Mouse (Mus musculus) cerebellum, adult 2 months (tissue): ENCODE data around the gene Nucks1. TPM values are rescaled to one million over a fixed set of nuclear protein-coding genes. Genes with fewer than 3 reads are reported as not detected.
"Not testable (repeated sequence)": the region's sequence is repeated elsewhere in the genome, so short reads cannot be mapped to it uniquely, and the experiment has no call there.

Experiments
- DNase-seq, 2 experiments: peaks; one replicate each; pipeline ENCODE4 v3.0.0; 2021
- H3K27ac ChIP-seq: fragments of 200-500 bp; 2 replicates; pipeline ENCODE4 v1.5.1; 2012; ENCODE audit warnings: low read length, control low read depth, inconsistent platforms; ENCODE audit not compliant: insufficient read depth
- H3K27me3 ChIP-seq: fragments of 200-500 bp; 2 replicates; pipeline ENCODE4 v1.6.1; 2012; ENCODE audit warnings: inconsistent platforms, mild to moderate bottlenecking, low read length, moderate library complexity; ENCODE audit not compliant: control insufficient read depth, insufficient read depth
- H3K4me1 ChIP-seq: fragments of 200-500 bp; 2 replicates; pipeline ENCODE4 v1.6.1; 2011; ENCODE audit warnings: low read length; ENCODE audit not compliant: control insufficient read depth, insufficient read depth
- H3K4me3 ChIP-seq: fragments of 200-500 bp; replicated peaks from 2 replicates; pipeline ENCODE3; 2011; ENCODE audit warnings: mild to moderate bottlenecking, low read depth, low read length, control low read depth; ENCODE audit not compliant: insufficient read depth
- CTCF ChIP-seq: fragments of 200-500 bp; IDR thresholded peaks from 2 replicates; pipeline ENCODE4 v1.5.1; 2011; ENCODE audit warnings: low read depth, mild to moderate bottlenecking, control low read depth, low read length, moderate library complexity, borderline replicate concordance; ENCODE audit not compliant: insufficient read depth
- POLR2A ChIP-seq: fragments of 200-500 bp; IDR thresholded peaks from 2 replicates; pipeline ENCODE4 v1.6.1; 2011; ENCODE audit warnings: low read length, control low read depth, borderline replicate concordance; ENCODE audit not compliant: insufficient read depth
- WGBS: fragments of 180-500 bp; shearing (Covaris S2); methylation state at CpG from one replicate; pipeline ENCODE4 v1.1.7; 2018; 5-methylcytosine and 5-hydroxymethylcytosine counted together
- polyA plus RNA-seq: library from polyadenylated mRNA; depleted of rRNA; stranded (reverse); fragments of >200 nt; gene quantifications from 2 replicates; pipeline ENCODE4 v1.2.3, GENCODE M21; 2012

Nucks1 gene
- polyA plus RNA-seq, 1 experiment: 49.5 TPM

DNA sequence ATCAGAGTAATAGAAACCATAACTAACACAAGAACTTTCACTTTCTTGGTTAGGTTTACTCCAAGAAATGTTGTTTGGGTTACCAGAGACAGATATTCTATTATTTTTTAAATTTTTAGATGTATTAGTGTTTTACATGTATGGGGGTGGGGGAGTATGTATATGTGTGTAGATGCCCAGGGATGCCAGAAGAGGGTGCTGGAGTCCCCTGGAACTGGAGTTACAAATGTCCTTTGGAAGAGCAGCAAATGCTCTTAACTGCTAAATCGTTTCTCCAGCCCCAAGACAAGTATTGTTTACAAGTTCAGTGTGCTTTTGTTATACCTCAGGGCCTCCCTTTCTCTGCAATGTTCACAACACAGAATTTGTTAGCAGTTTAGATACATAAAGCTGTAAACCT lies 4.8 kb upstream of the Nucks1 start:
- DNase-seq: no peak
- Histone ChIP-seq H3K27ac (no peak overlapping the region), H3K4me1 (no peaks in the 10 kb centered on the region), H3K4me3 (no peak overlapping the region), H3K27me3 (no peaks in the 10 kb centered on the region)
- TF ChIP-seq CTCF: peak; percentile 35; the same call in 1 of the 2 replicates
- TF ChIP-seq POLR2A: no peak
- 7% methylated on average over 1 of the region's 1 CpGs for WGBS

DNA sequence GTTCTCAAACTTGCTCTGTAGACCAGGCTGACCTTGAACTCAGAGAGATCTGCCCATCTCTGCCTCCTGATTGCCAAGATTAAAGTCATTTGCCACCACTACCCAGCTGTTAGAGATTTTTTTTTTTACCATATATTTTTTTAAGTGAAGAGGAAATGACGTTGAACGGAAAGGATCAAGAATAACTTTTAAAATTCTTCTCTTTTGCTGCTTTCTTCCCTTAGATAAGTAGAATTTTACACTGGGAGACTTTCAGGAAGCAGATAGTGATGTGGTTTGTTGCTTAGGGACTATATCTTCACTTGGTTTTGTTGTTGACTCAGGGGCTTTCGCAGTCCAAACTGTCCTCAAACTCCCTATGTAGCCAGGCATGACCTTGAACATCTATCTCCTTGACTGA lies 1.9 kb upstream of the Nucks1 start:
- H3K4me3 ChIP-seq: no peak overlapping the region
- no peaks in the 10 kb centered on the region for H3K27me3 ChIP-seq
- no peak for DNase-seq
- H3K4me1 ChIP-seq: 0 out of 2 replicates have a peak, but pooled peaks cover 3% of the 10 kb centered on the region
- H3K27ac ChIP-seq: no peak overlapping the region
- TF ChIP-seq POLR2A (no peak), CTCF (no peak)
- WGBS: 95% methylated on average over 3 of the region's 3 CpGs

DNA sequence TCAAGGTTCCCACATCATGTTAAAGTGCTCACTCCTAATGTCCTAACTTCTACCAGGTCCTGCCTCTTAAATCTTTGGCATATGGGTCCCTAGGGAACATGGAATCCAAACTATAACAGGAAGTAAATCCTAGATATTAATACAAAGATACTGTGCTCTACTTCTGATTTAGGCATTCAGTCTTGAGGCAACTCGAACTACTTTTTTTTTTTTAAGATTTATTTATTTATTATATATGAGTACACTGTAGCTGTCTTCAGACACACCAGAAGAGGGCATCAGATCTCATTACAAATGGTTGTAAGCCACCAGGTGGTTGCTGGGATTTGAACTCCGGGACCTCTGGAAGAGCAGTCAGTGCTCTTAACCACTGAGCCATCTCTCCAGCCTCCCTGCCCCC lies 1.1 kb upstream of the Nucks1 start:
- H3K4me3 ChIP-seq, H3K27me3 ChIP-seq, H3K27ac ChIP-seq, H3K4me1 ChIP-seq: not testable (repeated sequence)
- WGBS: 97% methylated on average over 2 of the region's 2 CpGs
- DNase-seq: peak in 1 of 2 experiments; percentile 14

- Histone ChIP-seq H3K4me1 (0 out of 2 replicates have a peak, but pooled peaks cover 3% of the 10 kb centered on the region), H3K4me3 (peak overlapping the region; percentile 71), H3K27me3 (no peaks in the 10 kb centered on the region), H3K27ac (peak overlapping the region; percentile 87)
- peak; percentile 76 to 78 for DNase-seq
- TF ChIP-seq POLR2A (peak; percentile 54), CTCF (no peak)
- 1% methylated on average over 88 of the region's 88 CpGs for WGBS
Observed at GRCm38 (mm10) chr1:131910674-131911558, 582 bp downstream of the Nucks1 start.

DNA sequence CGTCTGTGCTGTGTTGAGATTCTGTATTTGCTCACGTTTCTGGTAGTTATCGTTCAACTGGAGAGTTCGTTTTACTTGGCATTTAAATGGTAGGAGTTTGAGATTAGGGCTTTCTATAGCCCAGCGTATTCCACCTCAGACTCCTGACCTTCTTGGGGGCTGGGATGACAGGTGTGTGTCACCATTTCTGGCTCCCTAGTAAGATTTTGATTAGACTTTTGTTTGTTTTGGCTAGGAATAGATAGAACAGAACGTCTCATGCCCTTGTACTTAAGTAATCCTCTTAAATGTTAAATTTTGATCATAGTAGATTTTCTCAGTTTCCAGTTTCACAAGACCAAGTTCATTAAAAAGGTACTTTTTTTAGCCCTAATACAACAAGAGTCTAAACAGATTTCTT lies 7.3 kb downstream of the Nucks1 start:
- H3K4me1 ChIP-seq: 0 out of 2 replicates have a peak, but pooled peaks cover 3% of the 10 kb centered on the region
- no peak overlapping the region for H3K27ac ChIP-seq
- no peaks in the 10 kb centered on the region for H3K27me3 ChIP-seq
- TF ChIP-seq POLR2A (no peak), CTCF (no peak)
- no peak overlapping the region for H3K4me3 ChIP-seq
- WGBS: 56% methylated on average over 6 of the region's 6 CpGs
- no peak for DNase-seq

- H3K27ac ChIP-seq: no peak overlapping the region
- no peaks in the 10 kb centered on the region for H3K4me1 ChIP-seq
- DNase-seq: no peak
- WGBS: 95% methylated on average over 2 of the region's 2 CpGs
- no peak for TF ChIP-seq POLR2A
- no peak for TF ChIP-seq CTCF
- no peaks in the 10 kb centered on the region for H3K27me3 ChIP-seq
- no peak overlapping the region for H3K4me3 ChIP-seq
Observed at GRCm38 (mm10) chr1:131919052-131919451, 8.7 kb downstream of the Nucks1 start.

GRCm38 (mm10) chr1:131922100-131922499 lies 11.8 kb downstream of the Nucks1 start:
- no peak overlapping the region for H3K27ac ChIP-seq
- 96% methylated on average over 3 of the region's 3 CpGs for WGBS
- H3K27me3 ChIP-seq: no peaks in the 10 kb centered on the region
- no peak for TF ChIP-seq CTCF
- TF ChIP-seq POLR2A: no peak
- no peak overlapping the region for H3K4me3 ChIP-seq
- no peak for DNase-seq
- H3K4me1 ChIP-seq: no peaks in the 10 kb centered on the region

- Histone ChIP-seq H3K27me3 (no peaks in the 10 kb centered on the region), H3K27ac (no peak overlapping the region), H3K4me3 (no peak overlapping the region), H3K4me1 (no peaks in the 10 kb centered on the region)
- TF ChIP-seq CTCF (no peak), POLR2A (no peak)
- 85% methylated on average over 2 of the region's 2 CpGs for WGBS
- no peak for DNase-seq
Observed at GRCm38 (mm10) chr1:131933471-131933870, 23.1 kb downstream of the Nucks1 start.
